In genomic region chr4:154568798-154569197, GRCm38 (mm10) we compare ENCODE assay signal across 21 mouse cellular contexts.
DNase-seq lines count a peak whose midpoint lies in the region; ATAC-seq and TF ChIP-seq lines count a peak whose summit lies in the region.
"Had no signal": no experiment of that assay in that cellular context is flagged by ENCODE, and none has a peak within 500 bp of the region (broad histone marks: within the 10 kb centered on the region; RNA-seq: fewer than 3 reads in every experiment).

No protein-coding gene starts in this region.

- H3K4me2 ChIP-seq in forebrain, embryonic 12.5 days, result peak overlapping the region; percentile 26; the same call in 1 of the 2 replicates
- peak overlapping the region; percentile 1; the same call in 1 of the 2 replicates for H3K4me2 ChIP-seq in midbrain, embryonic 13.5 days (replicated peaks)
- H3K4me2 ChIP-seq in midbrain, postnatal 0 days (ENCODE audit: low read depth, low read length, poor library complexity, severe bottlenecking), result no peak overlapping the region
- 0 out of 2 replicates have a peak overlapping the region, but pooled peaks have one; percentile 4 for H3K4me2 ChIP-seq in hindbrain, embryonic 14.5 days (replicated peaks)
- peak overlapping the region; percentile 23 for H3K4me2 ChIP-seq in neural tube, embryonic 13.5 days
- H3K4me2 ChIP-seq: embryonic facial prominence, embryonic 13.5 days had no signal

- H3K4me3 ChIP-seq in forebrain, embryonic 12.5 days (replicated peaks), result no peak overlapping the region
- H3K4me3 ChIP-seq in forebrain, embryonic 10.5 days, result no peak overlapping the region
- H3K4me3 ChIP-seq in midbrain, embryonic 13.5 days (replicated peaks), result no peak overlapping the region
- no peak overlapping the region for H3K4me3 ChIP-seq in midbrain, postnatal 0 days (ENCODE audit: low read depth, low read length)
- no peak overlapping the region for H3K4me3 ChIP-seq in hindbrain, embryonic 14.5 days (replicated peaks; ENCODE audit: low read length)
- no peak overlapping the region for H3K4me3 ChIP-seq in neural tube, embryonic 13.5 days
- no peak overlapping the region for H3K4me3 ChIP-seq in cerebellum, adult 2 months (replicated peaks; ENCODE audit: insufficient read depth, low read depth, low read length)
- H3K4me3 ChIP-seq: embryonic facial prominence, embryonic 13.5 days had no signal

- TF ChIP-seq POLR2A in cerebellum, adult 2 months (IDR thresholded peaks at IDR 0.05; ENCODE audit: borderline replicate concordance, insufficient read depth, low read length), result no peak

- TF ChIP-seq CTCF in midbrain, postnatal 0 days (IDR thresholded peaks at IDR 0.05), result no peak
- no peak for TF ChIP-seq CTCF in cerebellum, adult 2 months (IDR thresholded peaks at IDR 0.05; ENCODE audit: borderline replicate concordance, insufficient read depth, low read depth, low read length)

- H3K9me3 ChIP-seq in forebrain, embryonic 12.5 days, result no peaks in the 10 kb centered on the region
- no peaks in the 10 kb centered on the region for H3K9me3 ChIP-seq in forebrain, embryonic 10.5 days
- no peaks in the 10 kb centered on the region for H3K9me3 ChIP-seq in midbrain, embryonic 13.5 days
- no peaks in the 10 kb centered on the region for H3K9me3 ChIP-seq in midbrain, postnatal 0 days (ENCODE audit: low read length)
- H3K9me3 ChIP-seq in hindbrain, embryonic 14.5 days (ENCODE audit: control insufficient read depth, low read length), result no peaks in the 10 kb centered on the region
- no peaks in the 10 kb centered on the region for H3K9me3 ChIP-seq in neural tube, embryonic 13.5 days
- H3K9me3 ChIP-seq: embryonic facial prominence, embryonic 13.5 days had no signal

- H3K9ac ChIP-seq in forebrain, embryonic 12.5 days, result no peak overlapping the region
- H3K9ac ChIP-seq in midbrain, embryonic 13.5 days (replicated peaks), result 0 out of 2 replicates have a peak overlapping the region, but pooled peaks have one; percentile 23
- no peak overlapping the region for H3K9ac ChIP-seq in midbrain, postnatal 0 days (replicated peaks; ENCODE audit: low read length, poor library complexity, severe bottlenecking)
- no peak overlapping the region for H3K9ac ChIP-seq in hindbrain, embryonic 14.5 days
- H3K9ac ChIP-seq in neural tube, embryonic 13.5 days, result no peak overlapping the region
- H3K9ac ChIP-seq: liver, postnatal 0 days had no signal

- WGBS in forebrain, embryonic 12.5 days, result 40% methylated on average over 15 of the region's 15 CpGs
- WGBS in forebrain, embryonic 10.5 days, result 75% methylated on average over 15 of the region's 15 CpGs
- WGBS in midbrain, embryonic 13.5 days, result 28% methylated on average over 15 of the region's 15 CpGs
- WGBS in midbrain, postnatal 0 days, result 37% methylated on average over 15 of the region's 15 CpGs
- 27% methylated on average over 15 of the region's 15 CpGs for WGBS in hindbrain, embryonic 14.5 days
- 19% methylated on average over 15 of the region's 15 CpGs for WGBS in neural tube, embryonic 13.5 days
- 59% methylated on average over 15 of the region's 15 CpGs for WGBS in cerebellum, adult 2 months

- H3K36me3 ChIP-seq in forebrain, embryonic 12.5 days (replicated peaks), result no peaks in the 10 kb centered on the region
- peaks cover 21% of the 10 kb centered on the region for H3K36me3 ChIP-seq in forebrain, embryonic 10.5 days (replicated peaks)
- no peaks in the 10 kb centered on the region for H3K36me3 ChIP-seq in midbrain, embryonic 13.5 days
- H3K36me3 ChIP-seq in midbrain, postnatal 0 days (ENCODE audit: insufficient read depth, low read length), result no peaks in the 10 kb centered on the region
- no peaks in the 10 kb centered on the region for H3K36me3 ChIP-seq in hindbrain, embryonic 14.5 days (replicated peaks; ENCODE audit: control insufficient read depth, insufficient read depth)
- H3K36me3 ChIP-seq in neural tube, embryonic 13.5 days, result no peaks in the 10 kb centered on the region
- H3K36me3 ChIP-seq: embryonic facial prominence, embryonic 13.5 days had no signal

- DNase-seq in forebrain, embryonic 10.5 days (ENCODE audit: extremely low spot score, low spot score), result no peak
- no peak for DNase-seq in midbrain, postnatal 0 days (ENCODE audit: low spot score)
- peak; percentile 36 for DNase-seq in hindbrain, embryonic 14.5 days (ENCODE audit: low spot score)
- no peak for DNase-seq in cerebellum, adult 2 months
- DNase-seq in embryo, embryonic 11 days, result no peak
- DNase-seq: adrenal gland, adult 8-10 months; cerebellum, adult 9-11 months; gastrocnemius, postnatal 14 days; heart, adult 18-20 months; kidney, adult 11 months; liver; liver, postnatal 0 days; right cerebral cortex, postnatal 14 days; thymus, postnatal 36 days had no signal

- peaks cover 59% of the 10 kb centered on the region for H3K4me1 ChIP-seq in forebrain, embryonic 12.5 days
- H3K4me1 ChIP-seq in forebrain, embryonic 10.5 days, result peaks cover 97% of the 10 kb centered on the region
- peaks cover 44% of the 10 kb centered on the region for H3K4me1 ChIP-seq in midbrain, embryonic 13.5 days (replicated peaks)
- H3K4me1 ChIP-seq in midbrain, postnatal 0 days (ENCODE audit: insufficient read depth, low read length), result no peaks in the 10 kb centered on the region
- peaks cover 40% of the 10 kb centered on the region for H3K4me1 ChIP-seq in hindbrain, embryonic 14.5 days (replicated peaks; ENCODE audit: control insufficient read depth, insufficient read depth, low read length)
- H3K4me1 ChIP-seq in neural tube, embryonic 13.5 days (replicated peaks), result peaks cover 44% of the 10 kb centered on the region
- no peaks in the 10 kb centered on the region for H3K4me1 ChIP-seq in cerebellum, adult 2 months (ENCODE audit: control insufficient read depth, insufficient read depth, low read length)

- H3K27me3 ChIP-seq in forebrain, embryonic 12.5 days, result peaks cover 12% of the 10 kb centered on the region; the same call in 1 of the 2 replicates
- H3K27me3 ChIP-seq in forebrain, embryonic 10.5 days (ENCODE audit: poor library complexity, severe bottlenecking), result peaks cover 49% of the 10 kb centered on the region
- peaks cover 12% of the 10 kb centered on the region for H3K27me3 ChIP-seq in midbrain, embryonic 13.5 days
- no peaks in the 10 kb centered on the region for H3K27me3 ChIP-seq in midbrain, postnatal 0 days (ENCODE audit: insufficient read depth, low read length)
- H3K27me3 ChIP-seq in hindbrain, embryonic 14.5 days (ENCODE audit: control insufficient read depth, insufficient read depth, low read length), result peaks cover 5% of the 10 kb centered on the region; the same call in 1 of the 2 replicates
- H3K27me3 ChIP-seq in neural tube, embryonic 13.5 days, result peaks cover 49% of the 10 kb centered on the region
- H3K27me3 ChIP-seq in cerebellum, adult 2 months (ENCODE audit: control insufficient read depth, insufficient read depth, low read length), result no peaks in the 10 kb centered on the region

- ATAC-seq in forebrain, embryonic 12.5 days (ENCODE audit: low FRiP score), result no peak
- no peak for ATAC-seq in midbrain, embryonic 13.5 days
- no peak for ATAC-seq in midbrain, postnatal 0 days (ENCODE audit: low FRiP score)
- ATAC-seq in hindbrain, embryonic 14.5 days (ENCODE audit: low FRiP score), result no peak
- ATAC-seq in neural tube, embryonic 13.5 days (ENCODE audit: low read depth), result 0 out of 2 replicates have a peak, but pooled peaks have one; percentile 45
- ATAC-seq: CD4-positive, CD25-positive, alpha-beta regulatory T cell, adult 4 months; liver, postnatal 0 days; Patski had no signal

- peak overlapping the region; percentile 57 for H3K27ac ChIP-seq in forebrain, embryonic 12.5 days
- no peak overlapping the region for H3K27ac ChIP-seq in forebrain, embryonic 10.5 days
- no peak overlapping the region for H3K27ac ChIP-seq in midbrain, embryonic 13.5 days
- H3K27ac ChIP-seq in midbrain, postnatal 0 days (ENCODE audit: low read depth, low read length), result no peak overlapping the region
- H3K27ac ChIP-seq in hindbrain, embryonic 14.5 days, result no peak overlapping the region
- H3K27ac ChIP-seq in neural tube, embryonic 13.5 days (replicated peaks), result no peak overlapping the region
- H3K27ac ChIP-seq in cerebellum, adult 2 months (ENCODE audit: insufficient read depth, low read length), result no peak overlapping the region
- H3K27ac ChIP-seq: embryonic facial prominence, embryonic 13.5 days; kidney, postnatal 0 days had no signal
